Mouse (Mus musculus) skeletal muscle tissue, postnatal 0 days (tissue): Measurements from ENCODE around the gene Rp9. TPM values are rescaled to one million over a fixed set of nuclear protein-coding genes. Genes with fewer than 3 reads are reported as not detected.

Experiments used
- polyA plus RNA-seq: library from polyadenylated mRNA; unstranded; fragments of >200 nt; fragmentation: Nextera tagmentation; extraction: Ambion mirVana; gene quantifications from 2 replicates; pipeline ENCODE4 v1.2.1, GENCODE M21; 2015

The Rp9 gene
- 50.1 and 50.3 TPM in 2 replicates for polyA plus RNA-seq

GRCm38 (mm10) chr9:22469643-22470042, at the start of gene Rp9:
Rp9 (minus strand) TSS chr9:22469743.

GRCm38 (mm10) chr9:22475424-22475868, 5.9 kb upstream of the Rp9 start, which contains the start of gene Bbs9:
Bbs9 (plus strand) TSS chr9:22475715.

GRCm38 (mm10) chr9:22453990-22454389, 15.6 kb downstream of the Rp9 start, which contains the start of gene Gm17545:
Gm17545 (plus strand) TSS chr9:22454290.

GRCm38 (mm10) chr9:22411002-22411857, 58.3 kb downstream of the Rp9 start, which contains the start of gene 9530077C05Rik:
9530077C05Rik (plus strand) TSS chr9:22411513.

GRCm38 (mm10) chr9:22389021-22389476, 80.5 kb downstream of the Rp9 start, which contains the start of gene Anln:
Anln (minus strand) TSS chr9:22389188.

Other genes starting within 250 kb of the Rp9 start
- gene Zfp809, start 244.0 kb downstream of the Rp9 start, polyA plus RNA-seq = 6.9 and 7.2 TPM in 2 replicates
- 0.19 and 0.24 TPM in 2 replicates for gene Zfp599, start 209.8 kb downstream of the Rp9 start, polyA plus RNA-seq
- 3.2 and 3.8 TPM in 2 replicates for gene Zfp810, start 162.1 kb downstream of the Rp9 start, polyA plus RNA-seq
- 6.7 and 8.2 TPM in 2 replicates for gene Anln, start 80.6 kb downstream of the Rp9 start, polyA plus RNA-seq
- gene 9530077C05Rik, start 58.2 kb downstream of the Rp9 start, polyA plus RNA-seq = 1.2 and 1.6 TPM in 2 replicates
- not detected in 2 replicates for gene Gm17545, start 15.5 kb downstream of the Rp9 start, polyA plus RNA-seq
- 4.3 and 5.2 TPM in 2 replicates for gene Bbs9, start 6.0 kb upstream of the Rp9 start, polyA plus RNA-seq